Mouse (Mus musculus) lung, embryonic 14.5 days (tissue): ENCODE results near the gene Nr1d2. TPM values are rescaled to one million over a fixed set of nuclear protein-coding genes. Genes with fewer than 3 reads are reported as not detected.
"Not testable (repeated sequence)": the region's sequence is repeated elsewhere in the genome, so short reads cannot be mapped to it uniquely, and the experiment has no call there.

Experiments used
- ATAC-seq: fragments of 200-750 bp; cut with Nextera tagmentation; 2 replicates; pipeline ENCODE4 v1.8.0; 2017; ENCODE audit warnings: mild to moderate bottlenecking, moderate TSS enrichment, moderate library complexity; ENCODE audit not compliant: insufficient read depth
- DNase-seq: peaks from one replicate; pipeline ENCODE4 v3.0.0-alpha.2; 2015
- H3K27ac ChIP-seq: fragments of 300-500 bp; sonication (generic); 2 replicates; pipeline ENCODE4 v1.5.1; 2014; ENCODE audit warnings: low read depth, mild to moderate bottlenecking, moderate library complexity
- H3K27me3 ChIP-seq: fragments of 300-500 bp; sonication (generic); 2 replicates; pipeline ENCODE4 v1.6.1; 2014; ENCODE audit warnings: low read length, control low read depth; ENCODE audit not compliant: insufficient read depth
- H3K36me3 ChIP-seq: fragments of 300-500 bp; sonication (generic); 2 replicates; pipeline ENCODE4 v1.6.1; 2014; ENCODE audit warnings: control low read depth; ENCODE audit not compliant: insufficient read depth
- H3K4me1 ChIP-seq: fragments of 300-500 bp; sonication (generic); 2 replicates; pipeline ENCODE4 v1.6.1; 2014; ENCODE audit warnings: antibody characterized with exemption, control low read depth; ENCODE audit not compliant: insufficient read depth
- H3K4me2 ChIP-seq: fragments of 300-500 bp; sonication (generic); 2 replicates; pipeline ENCODE4 v1.6.1; 2014; ENCODE audit warnings: mild to moderate bottlenecking
- H3K4me3 ChIP-seq: fragments of 300-500 bp; sonication (generic); 2 replicates; pipeline ENCODE4 v1.5.1; 2014; ENCODE audit warnings: low read depth, low read length
- H3K9ac ChIP-seq: fragments of 300-500 bp; sonication (generic); 2 replicates; pipeline ENCODE4 v1.6.1; 2014
- H3K9me3 ChIP-seq: fragments of 300-500 bp; sonication (generic); 2 replicates; pipeline ENCODE4 v1.6.1; 2016; ENCODE audit warnings: low read depth, low read length, control low read depth
- CTCF ChIP-seq: IDR thresholded peaks from 2 replicates; pipeline ENCODE4 v1.5.1; 2016; ENCODE audit warnings: antibody characterized with exemption, low read depth
- WGBS: fragments of 180-500 bp; shearing (Covaris S2); extraction: QIAGEN DNeasy Blood & Tissue Kit; methylation state at CpG from one replicate; pipeline ENCODE4 v1.1.7; 2014; 5-methylcytosine and 5-hydroxymethylcytosine counted together
- polyA plus RNA-seq: library from polyadenylated mRNA; unstranded; fragments of >200 nt; fragmentation: Nextera tagmentation; extraction: Ambion mirVana; gene quantifications from 2 replicates; pipeline ENCODE4 v1.2.1, GENCODE M21; 2014

Gene Nr1d2
- polyA plus RNA-seq, 1 experiment from 2014 or later = 9.1 TPM

- Histone ChIP-seq H3K27me3 (no peaks in the 10 kb centered on the region), H3K4me1 (no peaks in the 10 kb centered on the region), H3K4me2 (no peak overlapping the region), H3K9ac (no peak overlapping the region), H3K4me3 (no peak overlapping the region), H3K9me3 (no peaks in the 10 kb centered on the region), H3K27ac (no peak overlapping the region), H3K36me3 (no peaks in the 10 kb centered on the region)
- no peak for TF ChIP-seq CTCF
- DNase-seq (no peak), ATAC-seq (no peak)
- 96% methylated on average over 6 of the region's 6 CpGs for WGBS
Measured at GRCm38 (mm10) chr14:18221977-18222376, 16.9 kb downstream of the Nr1d2 start.

GRCm38 (mm10) chr14:18217158-18217557, 21.8 kb downstream of the Nr1d2 start:
- Histone ChIP-seq H3K27ac (no peak overlapping the region), H3K9me3 (no peaks in the 10 kb centered on the region), H3K27me3 (no peaks in the 10 kb centered on the region), H3K4me1 (no peaks in the 10 kb centered on the region), H3K9ac (no peak overlapping the region), H3K4me3 (no peak overlapping the region), H3K36me3 (no peaks in the 10 kb centered on the region), H3K4me2 (no peak overlapping the region)
- ATAC-seq (no peak), DNase-seq (no peak)
- TF ChIP-seq CTCF = no peak
- WGBS = 63% methylated on average over 1 of the region's 1 CpGs

GRCm38 (mm10) chr14:18216428-18216827, 22.5 kb downstream of the Nr1d2 start:
- DNase-seq = no peak
- Histone ChIP-seq H3K9me3 (no peaks in the 10 kb centered on the region), H3K27me3 (no peaks in the 10 kb centered on the region), H3K36me3 (no peaks in the 10 kb centered on the region), H3K4me1 (no peaks in the 10 kb centered on the region), H3K27ac (no peak overlapping the region), H3K4me2 (no peak overlapping the region), H3K4me3 (no peak overlapping the region), H3K9ac (no peak overlapping the region)
- 71% methylated on average over 6 of the region's 6 CpGs for WGBS
- TF ChIP-seq CTCF = no peak
- ATAC-seq = no peak

- DNase-seq = peak; percentile 49
- no peak for ATAC-seq
- WGBS = 76% methylated on average over 3 of the region's 3 CpGs
Measured at GRCm38 (mm10) chr14:18210795-18211194, 28.1 kb downstream of the Nr1d2 start.

GRCm38 (mm10) chr14:18204315-18204714, 34.6 kb downstream of the Nr1d2 start:
- not testable (repeated sequence) for H3K27me3 ChIP-seq, H3K4me2 ChIP-seq, H3K27ac ChIP-seq, H3K36me3 ChIP-seq, H3K9ac ChIP-seq, DNase-seq, H3K4me3 ChIP-seq, H3K4me1 ChIP-seq, ATAC-seq, H3K9me3 ChIP-seq
- WGBS = 83% methylated on average over 1 of the region's 1 CpGs

More at GRCm38 (mm10) chr14:18210795-18211194, 28.1 kb downstream of the Nr1d2 start:
- Histone ChIP-seq H3K9ac (no peak overlapping the region), H3K4me2 (no peak overlapping the region), H3K9me3 (no peaks in the 10 kb centered on the region), H3K4me3 (no peak overlapping the region), H3K36me3 (no peaks in the 10 kb centered on the region), H3K27me3 (no peaks in the 10 kb centered on the region), H3K4me1 (no peaks in the 10 kb centered on the region), H3K27ac (no peak overlapping the region)
- TF ChIP-seq CTCF = peak; percentile 66

- no peaks in the 10 kb centered on the region for H3K36me3 ChIP-seq
- no peak overlapping the region for H3K27ac ChIP-seq
- H3K4me3 ChIP-seq = no peak overlapping the region
- ATAC-seq (no peak), DNase-seq (no peak)
- 86% methylated on average over 5 of the region's 5 CpGs for WGBS
- no peak overlapping the region for H3K9ac ChIP-seq
- H3K27me3 ChIP-seq = no peaks in the 10 kb centered on the region
- TF ChIP-seq CTCF = no peak
- H3K4me1 ChIP-seq = no peaks in the 10 kb centered on the region
- H3K4me2 ChIP-seq = no peak overlapping the region
- H3K9me3 ChIP-seq = no peaks in the 10 kb centered on the region
Measured at GRCm38 (mm10) chr14:18201413-18201812, 37.5 kb downstream of the Nr1d2 start.

GRCm38 (mm10) chr14:18186883-18187417, 52.0 kb downstream of the Nr1d2 start:
- H3K4me3 ChIP-seq = no peak overlapping the region
- no peaks in the 10 kb centered on the region for H3K36me3 ChIP-seq
- no peaks in the 10 kb centered on the region for H3K4me1 ChIP-seq
- H3K27ac ChIP-seq = no peak overlapping the region
- DNase-seq (peak; percentile 74), ATAC-seq (no peak)
- H3K4me2 ChIP-seq = no peak overlapping the region
- H3K27me3 ChIP-seq = no peaks in the 10 kb centered on the region
- no peaks in the 10 kb centered on the region for H3K9me3 ChIP-seq
- H3K9ac ChIP-seq = no peak overlapping the region
- TF ChIP-seq CTCF = peak; percentile 69
- WGBS = 36% methylated on average over 9 of the region's 9 CpGs

- not testable (repeated sequence) for H3K27ac ChIP-seq, H3K27me3 ChIP-seq, H3K4me3 ChIP-seq, H3K36me3 ChIP-seq, DNase-seq, H3K9ac ChIP-seq, ATAC-seq, H3K9me3 ChIP-seq, H3K4me1 ChIP-seq, H3K4me2 ChIP-seq
- 76% methylated on average over 2 of the region's 2 CpGs for WGBS
Measured at GRCm38 (mm10) chr14:18177531-18177930, 61.4 kb downstream of the Nr1d2 start.
